Mouse (Mus musculus) right cerebral cortex, postnatal 14 days (tissue): ENCODE data around the gene Cby1.

Experiments
- DNase-seq: peaks from one replicate; pipeline ENCODE4 v3.0.0; 2022

The Cby1 gene

GRCm38 (mm10) chr15:79681973-79682372, 23.0 kb downstream of the Cby1 start:
- no peak for DNase-seq

DNA sequence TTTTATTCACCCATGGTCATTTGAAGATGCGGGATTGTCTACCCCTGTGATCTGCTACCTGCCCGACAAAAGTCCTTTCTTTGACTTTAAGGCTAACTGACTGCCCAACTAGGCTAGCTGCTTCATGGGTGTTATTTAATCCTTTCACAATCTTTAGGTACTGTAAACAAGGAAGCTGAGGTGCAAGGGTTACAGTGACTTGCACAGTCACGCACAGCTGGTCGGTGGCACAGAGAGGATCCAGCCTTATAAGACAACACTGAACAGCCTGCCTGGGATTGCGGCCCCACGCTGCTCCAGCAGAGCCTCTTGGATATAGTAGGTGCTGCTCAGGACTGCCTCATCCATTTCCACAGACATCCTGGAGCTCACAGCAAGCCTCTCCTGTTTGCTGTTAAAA, 24.1 kb downstream of the Cby1 start:
- DNase-seq: no peak

GRCm38 (mm10) chr15:79683707-79684465, 24.9 kb downstream of the Cby1 start:
- no peak for DNase-seq

DNA sequence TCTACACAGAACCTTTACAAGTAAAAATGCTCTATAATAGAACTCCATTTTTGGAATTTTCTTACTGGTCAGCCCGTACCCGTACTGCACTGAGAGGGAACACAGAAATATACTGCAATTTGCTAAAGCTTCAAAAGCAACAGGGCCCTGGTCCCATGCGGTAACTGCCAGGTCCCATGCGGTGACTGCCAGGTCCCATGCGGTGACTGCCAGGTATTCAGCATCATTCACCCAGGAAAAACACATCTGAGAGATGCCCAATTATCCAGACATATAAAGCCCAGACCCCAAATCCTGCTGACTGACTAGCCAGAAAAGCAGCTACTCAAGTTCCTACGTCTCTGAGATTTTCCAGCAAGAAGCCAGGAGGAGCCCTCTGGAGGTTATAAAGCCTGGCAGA, 25.6 kb downstream of the Cby1 start:
- no peak for DNase-seq

- no peak for DNase-seq
These were observed 26.2 kb downstream of the Cby1 start for GRCm38 (mm10) chr15:79685141-79685641.

DNA sequence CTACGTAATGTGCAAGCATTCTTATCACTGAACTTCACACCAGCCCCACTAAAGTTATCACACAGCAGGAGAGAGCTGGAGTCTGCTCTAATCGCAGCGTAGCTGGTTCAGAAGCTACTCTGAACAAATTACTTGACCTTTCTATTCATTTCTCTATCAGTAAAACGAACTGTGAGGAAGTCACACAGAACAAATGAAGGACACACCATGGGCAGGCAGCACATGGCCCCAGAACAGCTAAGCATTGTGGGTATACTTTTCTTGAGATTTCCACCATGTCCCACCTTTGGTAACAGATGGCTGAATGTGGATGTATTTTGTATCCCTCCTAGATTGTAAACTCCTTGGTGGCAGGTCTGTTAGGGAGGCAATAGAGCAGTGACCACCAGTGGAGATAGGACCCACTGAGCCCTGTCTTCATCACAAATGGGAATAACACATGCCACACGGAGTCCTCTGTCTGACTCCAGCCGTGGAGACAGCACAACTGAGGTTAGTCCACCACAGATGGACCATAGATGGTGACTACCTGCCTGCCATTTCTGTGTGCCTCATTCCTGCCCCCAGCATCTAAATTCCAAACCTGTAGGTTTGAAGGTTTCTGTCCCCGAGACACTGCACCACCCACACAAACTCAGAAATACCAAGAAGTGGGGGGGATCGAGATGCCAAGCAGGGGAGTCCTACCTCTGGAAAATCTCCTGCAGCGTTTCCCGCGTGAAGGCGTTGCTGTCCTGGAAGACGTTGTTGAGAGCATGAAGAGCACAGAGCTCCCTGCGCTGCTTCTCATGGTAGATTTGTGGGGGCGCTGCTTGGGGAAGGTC, 27.3 kb downstream of the Cby1 start:
- DNase-seq: no peak

DNA sequence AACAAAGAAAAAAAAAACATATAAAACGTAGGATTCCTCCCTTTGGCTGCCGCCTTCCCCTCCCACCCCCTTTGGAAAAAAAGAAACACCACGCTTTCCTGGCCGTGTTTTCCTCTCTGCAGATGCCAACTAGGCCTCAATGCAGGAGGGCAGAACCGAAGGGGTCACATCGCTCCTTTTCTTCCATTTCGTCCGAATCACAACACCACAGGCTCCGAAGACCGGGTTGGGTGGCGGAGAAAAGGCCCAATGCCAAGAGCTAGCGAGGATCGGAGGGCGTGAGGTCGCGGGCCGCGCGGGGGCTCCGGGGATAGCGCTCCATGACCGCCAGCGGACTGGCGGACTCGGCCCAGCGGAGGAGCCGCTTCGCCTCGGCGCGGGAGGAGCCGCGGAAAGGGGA, 28.2 kb downstream of the Cby1 start:
- DNase-seq: no peak

GRCm38 (mm10) chr15:79687646-79688267, 28.8 kb downstream of the Cby1 start, which contains the start of gene Josd1:
TSS of gene Josd1 (minus strand) at chr15:79687919.
- peak; percentile 95 for DNase-seq

DNA sequence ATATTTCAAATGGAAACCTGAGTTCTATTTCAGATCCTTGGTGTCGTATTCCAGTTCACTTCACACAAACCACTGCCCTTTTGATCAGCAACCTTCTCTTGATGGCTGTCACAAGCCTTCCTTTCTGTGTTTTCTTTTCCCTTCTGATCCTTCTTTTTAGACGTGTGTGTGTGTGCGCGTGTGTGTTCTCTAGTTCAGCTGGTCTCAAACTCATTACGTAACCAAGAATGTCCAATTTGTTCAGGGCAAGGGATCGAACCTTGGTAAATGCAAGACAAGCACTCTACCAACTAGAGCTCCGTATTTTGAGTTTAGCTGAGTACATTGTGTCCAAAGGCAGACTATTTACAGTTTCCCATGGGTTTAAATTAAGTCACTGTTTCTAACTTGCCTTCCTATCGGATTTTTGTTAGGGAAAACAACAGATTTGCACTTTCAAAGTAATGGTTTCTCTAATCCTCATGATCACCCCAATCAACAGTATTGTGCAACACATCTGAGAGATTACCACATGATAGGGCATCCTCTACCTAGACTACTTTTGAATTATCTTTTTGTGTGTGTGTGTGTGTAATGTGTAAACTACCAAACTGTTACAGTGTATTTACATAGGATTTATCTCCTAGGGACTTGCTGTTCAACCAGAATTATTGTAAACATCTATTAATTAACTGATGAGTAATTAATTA, 29.4 kb downstream of the Cby1 start:
- no peak for DNase-seq

DNA sequence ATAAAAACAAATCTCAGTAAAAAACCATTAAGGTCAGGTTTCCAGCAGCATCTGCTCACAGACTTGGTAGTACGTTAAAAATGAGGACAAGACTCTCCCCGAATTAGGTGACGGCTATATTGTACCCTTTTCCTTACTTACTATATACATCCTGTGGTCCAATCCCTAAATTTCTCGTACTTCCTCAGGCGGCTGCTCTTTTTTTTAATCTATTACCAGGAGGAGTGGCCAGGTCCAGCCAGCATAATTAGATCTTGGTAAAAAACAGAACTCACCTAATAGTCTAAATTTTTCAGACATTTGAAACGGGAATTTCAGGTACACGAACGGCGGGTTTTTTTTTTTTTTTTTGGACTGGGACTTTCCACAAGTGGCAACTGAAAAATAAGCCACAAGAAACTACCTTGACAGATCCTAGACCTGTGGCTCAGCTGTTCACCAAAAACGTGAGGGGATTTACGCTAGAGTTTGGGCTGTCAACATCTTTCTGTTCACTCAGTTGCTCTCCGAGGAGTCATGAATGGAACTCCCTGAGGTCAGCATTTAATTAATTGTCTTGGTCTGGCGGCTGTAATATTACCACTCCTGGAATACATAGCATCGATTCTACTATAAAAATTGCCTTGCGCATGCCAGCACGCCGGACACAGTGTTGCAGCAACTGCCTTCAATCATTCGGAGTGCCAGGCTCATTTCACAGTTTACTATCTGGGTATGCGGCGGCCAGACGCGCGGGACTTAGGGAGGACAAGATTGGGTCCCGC, 30.8 kb downstream of the Cby1 start:
- DNase-seq: no peak

DNA sequence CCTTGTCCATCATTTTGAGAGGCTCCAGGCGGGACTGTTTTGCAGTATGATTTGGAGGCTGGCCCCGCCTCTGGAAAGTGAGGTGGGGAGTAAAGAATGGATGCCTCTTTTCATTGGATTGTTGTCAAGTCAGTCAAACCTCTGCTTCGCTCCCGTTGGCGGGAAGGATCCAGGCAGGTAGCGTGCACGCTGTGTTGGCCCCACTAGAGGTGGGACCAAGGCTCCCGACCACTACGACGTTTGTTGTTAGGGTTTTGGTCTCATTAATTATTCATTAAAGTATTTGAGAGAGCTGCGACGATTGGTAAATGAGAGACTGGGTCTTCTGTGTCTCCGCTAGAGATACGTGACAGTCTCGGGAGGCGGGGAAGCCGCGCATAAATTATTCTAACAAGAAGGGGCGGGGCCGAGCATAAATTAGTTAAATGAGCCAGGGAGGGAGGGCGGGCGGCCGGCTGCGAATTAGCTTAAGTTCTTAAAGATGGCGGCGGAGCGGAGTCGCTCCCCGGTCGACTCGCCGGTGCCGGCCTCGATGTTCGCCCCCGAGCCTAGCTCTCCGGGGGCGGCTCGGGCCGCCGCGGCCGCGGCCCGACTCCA, 31.5 kb downstream of the Cby1 start, which contains the start of gene Gtpbp1:
TSS of gene Gtpbp1 (plus strand) at position 420 of the 597 bp plus-strand sequence.
- peak; percentile 93 for DNase-seq

GRCm38 (mm10) chr15:79691023-79691508, 32.1 kb downstream of the Cby1 start:
- DNase-seq: peak; percentile 43

GRCm38 (mm10) chr15:79692334-79692733, 33.3 kb downstream of the Cby1 start:
- DNase-seq: no peak

- no peak for DNase-seq
These were observed 34.7 kb downstream of the Cby1 start for GRCm38 (mm10) chr15:79693740-79694139.

DNA sequence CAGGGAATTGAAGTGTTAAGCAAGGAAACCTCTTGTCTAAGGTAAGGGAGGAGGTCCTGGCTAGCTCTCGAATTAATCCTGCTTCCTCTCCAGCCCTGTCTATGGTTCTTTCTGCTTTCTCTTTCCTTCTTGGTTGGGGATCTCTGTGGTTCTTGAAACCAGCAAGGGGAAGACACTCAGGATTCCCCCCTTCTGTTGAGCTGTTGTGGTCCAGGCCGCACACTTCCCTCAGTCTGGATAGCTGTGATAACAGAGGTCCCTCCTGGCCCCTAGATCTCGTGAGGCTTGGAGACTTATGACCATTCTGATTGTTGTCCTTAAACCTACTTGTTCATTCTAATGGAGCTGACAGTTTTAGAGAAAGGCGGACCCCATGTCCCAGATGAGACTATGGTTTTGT, 35.5 kb downstream of the Cby1 start:
- DNase-seq: no peak

DNA sequence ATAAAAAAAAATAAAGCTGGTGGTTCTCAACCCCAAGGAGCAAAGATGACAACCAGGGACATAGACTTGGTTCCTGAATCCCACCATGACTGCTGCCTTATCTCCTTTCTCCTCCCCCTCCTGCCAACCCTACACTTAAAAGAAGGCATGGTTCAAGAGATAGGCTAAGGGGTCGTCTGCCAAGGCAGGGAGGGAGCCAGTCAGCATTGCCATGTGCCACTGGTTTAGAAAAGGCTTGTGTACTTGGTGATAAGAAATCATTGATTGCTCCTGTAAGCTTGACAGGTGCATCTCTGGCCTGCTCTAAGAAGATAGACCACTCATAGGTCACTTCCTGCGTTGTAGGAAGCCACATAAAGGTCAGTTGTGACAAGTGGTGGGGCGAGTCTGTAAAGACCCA, 36.5 kb downstream of the Cby1 start:
- no peak for DNase-seq

GRCm38 (mm10) chr15:79696508-79696907, 37.5 kb downstream of the Cby1 start:
- no peak for DNase-seq

GRCm38 (mm10) chr15:79697011-79697410, 38.0 kb downstream of the Cby1 start:
- DNase-seq: no peak

GRCm38 (mm10) chr15:79697558-79698187, 38.7 kb downstream of the Cby1 start:
- DNase-seq: no peak

- DNase-seq: no peak
These were observed 47.7 kb downstream of the Cby1 start for GRCm38 (mm10) chr15:79706603-79707214.
